Mouse (Mus musculus) lung, adult 2 months (tissue): ENCODE results near the gene Clpx.

Experiments used
- CTCF ChIP-seq: fragments of 200-500 bp; IDR thresholded peaks from 2 replicates; pipeline ENCODE4 v1.5.1; 2011; ENCODE audit warnings: mild to moderate bottlenecking, low read length, control low read depth; ENCODE audit not compliant: insufficient read depth
- POLR2A ChIP-seq: fragments of 200-500 bp; IDR thresholded peaks from 2 replicates; pipeline ENCODE4 v1.6.1; 2011; ENCODE audit warnings: low read depth, mild to moderate bottlenecking, control low read depth, low read length, borderline replicate concordance; ENCODE audit errors: extremely low read depth

GRCm38 (mm10) chr9:65333958-65334357, 39.9 kb downstream of the Clpx start:
- TF ChIP-seq CTCF (no peak), POLR2A (no peak)
